Mouse (Mus musculus) retina, postnatal 7 days (tissue): ENCODE results near the gene Crtc2.

Source experiments
- DNase-seq: peaks from one replicate; pipeline ENCODE4 v3.0.0-alpha.2; 2012; ENCODE audit warnings: low read depth, low spot score

Gene Crtc2

DNA sequence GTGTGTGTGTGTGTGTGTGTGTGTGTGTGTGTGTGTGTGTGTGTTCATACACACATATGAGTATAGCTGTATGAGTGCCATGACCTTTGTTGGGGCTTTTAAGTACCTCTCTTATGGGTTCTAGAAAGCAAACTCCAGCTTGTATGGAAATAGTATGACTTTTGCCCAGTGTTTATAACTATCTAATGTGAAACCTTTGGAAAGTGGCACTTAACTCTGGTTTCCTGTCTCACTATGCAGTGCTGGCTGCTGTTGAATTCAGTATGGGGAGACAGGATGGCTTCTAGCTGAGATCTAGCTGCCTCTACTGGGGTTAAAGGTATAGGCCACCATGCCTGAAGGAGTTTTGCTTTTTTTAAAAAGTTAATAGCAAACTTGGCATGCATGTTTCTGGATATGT lies 55.6 kb downstream of the Crtc2 start:
- DNase-seq: no peak

- DNase-seq: no peak
Observed at GRCm38 (mm10) chr3:90313367-90313766, 59.4 kb downstream of the Crtc2 start.
